Mouse (Mus musculus) heart, postnatal 10 days (tissue): Measurements from ENCODE around the gene Hmbs. TPM values are rescaled to one million over a fixed set of nuclear protein-coding genes. Genes with fewer than 3 reads are reported as not detected.
A peak's percentile ranks its signal among the peaks of the same experiment; 100 is the strongest.
"Not testable (repeated sequence)": the region's sequence is repeated elsewhere in the genome, so short reads cannot be mapped to it uniquely, and the experiment has no call there.

Source experiments
- DNase-seq, 2 experiments: peaks; one replicate each; pipeline ENCODE4 v3.0.0; 2021
- intact Hi-C: fragments of 180-260 bp; cut with DNase I; formaldehyde crosslinking; loops from one replicate; pipeline ENCODE4 v1.15.1; 2025
- total RNA-seq, 2 experiments: library from RNA; stranded (reverse); gene quantifications; 2 replicates each; pipeline ENCODE4 v1.2.3; 2021

Gene Hmbs
- total RNA-seq, 2 experiments from 2014 or later: 54.2 to 55.2 TPM

- intact Hi-C loops: loop anchor here (1.0 kb wide), 1 partner anchor 8 kb away; the partner anchor contains the start of gene H2afx
- no peak for DNase-seq
These were observed 18.2 kb downstream of the Hmbs start, which contains the start of gene Dpagt1 for GRCm38 (mm10) chr9:44325768-44326370. Gene Dpagt1, plus strand, starts transcription at chr9:44326019.

- intact Hi-C loops, DNase-seq: not testable (repeated sequence)
These were observed 18.8 kb downstream of the Hmbs start for GRCm38 (mm10) chr9:44325032-44325767.

DNA sequence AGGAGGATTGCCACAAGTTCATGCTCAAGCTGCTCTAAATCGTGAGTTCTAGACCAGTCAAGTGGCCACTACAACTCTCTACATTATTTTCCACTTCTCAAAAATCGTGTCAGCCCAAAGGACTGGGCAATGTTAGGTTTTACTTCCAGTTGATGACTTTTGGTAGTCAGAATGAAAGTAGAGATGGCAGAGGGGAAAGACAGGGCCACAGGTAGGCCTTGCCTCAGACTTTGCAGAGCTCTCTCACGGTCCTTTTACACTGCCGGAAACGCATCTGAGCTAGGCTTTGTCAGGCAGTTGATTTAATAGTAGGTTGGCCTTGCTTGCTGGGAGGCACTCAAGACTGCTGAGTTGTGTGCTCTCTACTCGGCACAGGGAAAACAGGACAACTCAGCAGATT lies 19.9 kb downstream of the Hmbs start:
- no peak for DNase-seq
- intact Hi-C loops: no loop called here

GRCm38 (mm10) chr9:44323656-44324055 lies 20.4 kb downstream of the Hmbs start:
- DNase-seq: not testable (repeated sequence)

DNA sequence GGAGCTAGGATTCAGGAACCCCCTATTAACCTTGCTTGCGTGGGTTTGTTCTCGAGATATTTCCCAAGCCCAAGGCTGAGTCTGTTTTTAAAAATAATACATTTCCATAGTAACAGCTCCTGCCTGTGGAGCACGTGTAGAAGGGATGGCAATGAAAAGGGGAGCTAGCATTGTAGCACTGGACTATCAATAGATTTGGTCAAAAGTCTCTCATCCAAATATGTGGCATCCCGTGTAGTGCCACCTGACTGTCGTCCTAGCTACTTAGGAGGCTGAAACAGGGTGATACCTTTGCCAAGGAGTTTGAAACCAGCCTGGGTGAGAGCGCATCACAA lies 23.3 kb downstream of the Hmbs start:
- intact Hi-C loops: loop anchor here (2.0 kb wide), 1 partner anchor 22 kb away; no protein-coding TSS in a partner anchor
- DNase-seq: no peak

More at GRCm38 (mm10) chr9:44323656-44324055, 20.4 kb downstream of the Hmbs start:
- intact Hi-C loops: not testable (repeated sequence)

DNA sequence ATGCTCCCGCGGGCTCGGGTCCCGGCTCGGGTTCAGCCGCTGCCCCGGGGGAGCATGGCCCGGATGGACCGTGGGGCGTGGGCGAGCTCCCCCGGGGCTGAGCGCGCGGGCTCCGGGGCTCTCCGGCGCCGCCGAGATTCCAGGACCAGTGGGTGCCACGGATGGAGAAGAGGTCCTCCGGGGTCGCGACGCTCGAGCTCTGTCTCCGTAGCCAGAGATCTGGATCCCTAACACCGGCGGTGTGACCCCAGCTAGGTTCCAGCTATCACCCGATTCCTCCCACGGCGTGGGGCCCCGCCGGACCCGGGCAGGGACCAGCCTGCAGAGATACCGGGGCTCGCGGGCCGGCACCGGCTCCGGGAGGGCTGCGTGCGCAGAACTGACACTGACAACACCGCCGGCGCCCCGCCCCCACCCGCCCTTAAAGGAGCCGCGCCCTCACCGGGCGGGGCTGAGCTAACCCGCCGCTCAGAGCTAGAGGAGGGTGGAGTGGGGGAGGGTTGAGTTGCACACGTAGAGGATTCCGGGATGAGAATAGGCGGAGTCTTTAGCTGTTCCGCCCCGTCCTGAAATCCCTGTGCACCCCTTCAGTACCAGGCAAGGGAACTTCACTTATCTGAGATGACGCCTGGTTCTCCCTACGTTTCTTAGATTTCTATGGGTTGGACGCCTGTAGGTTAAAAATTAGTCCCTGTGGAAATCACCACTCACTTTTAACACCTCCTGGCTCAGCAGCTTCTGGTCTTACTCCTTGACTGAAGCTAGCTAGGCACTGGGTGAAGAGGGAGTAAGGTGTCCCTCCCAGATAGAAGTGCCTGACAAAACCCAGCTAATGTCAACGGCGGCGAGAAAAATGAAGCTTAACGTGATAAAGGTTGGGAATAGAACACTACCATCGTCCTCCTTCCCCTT lies 23.9 kb downstream of the Hmbs start, which contains the start of gene C2cd2l:
C2cd2l (minus strand) TSS at position 399 of the 912 bp plus-strand sequence.
- intact Hi-C loops: loop anchor here (2.0 kb wide), 1 partner anchor 23 kb away; no protein-coding TSS in a partner anchor
- DNase-seq: peak; percentile 92 to 94

DNA sequence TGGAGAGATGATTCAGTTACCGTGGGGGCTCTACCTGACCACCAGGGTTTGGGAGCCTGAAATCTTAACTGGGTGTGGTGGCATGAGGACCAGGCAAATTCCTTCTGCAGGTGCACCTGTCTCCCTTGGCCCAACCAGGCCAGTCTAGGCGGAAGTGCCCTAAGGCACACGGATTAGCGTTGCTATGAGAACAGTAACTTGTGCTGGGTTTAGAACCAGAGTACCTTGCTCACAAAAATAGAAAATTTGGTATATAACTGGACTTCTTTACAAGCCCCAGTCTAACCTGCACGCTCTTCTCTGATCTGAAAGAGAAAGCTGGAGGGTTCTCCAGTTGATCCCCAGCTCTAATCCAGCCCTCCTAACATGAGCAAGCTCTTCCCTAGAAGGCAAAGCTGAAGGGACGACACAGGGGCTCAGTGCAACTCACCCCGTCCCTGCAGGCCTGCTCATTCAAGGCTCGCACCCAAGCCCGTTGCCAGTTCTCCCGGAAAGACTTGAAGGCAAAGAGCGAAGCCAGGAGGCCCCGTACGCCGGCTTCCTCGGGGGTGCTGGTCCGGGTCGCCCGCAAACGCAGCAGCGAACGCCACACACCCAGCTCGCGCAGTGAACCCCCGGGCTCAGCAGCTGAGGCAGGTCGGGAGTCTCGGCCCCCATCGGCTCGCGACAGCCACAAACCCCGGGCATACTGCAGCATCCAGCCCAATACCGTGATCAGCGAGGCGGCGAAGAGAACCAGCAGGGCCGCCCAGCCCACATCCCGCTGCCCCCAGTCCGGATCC lies 24.7 kb downstream of the Hmbs start:
- intact Hi-C loops: no loop called here
- peak in 1 of 2 experiments; percentile 39 for DNase-seq

GRCm38 (mm10) chr9:44318826-44319095 lies 25.3 kb downstream of the Hmbs start:
- DNase-seq: no peak

DNA sequence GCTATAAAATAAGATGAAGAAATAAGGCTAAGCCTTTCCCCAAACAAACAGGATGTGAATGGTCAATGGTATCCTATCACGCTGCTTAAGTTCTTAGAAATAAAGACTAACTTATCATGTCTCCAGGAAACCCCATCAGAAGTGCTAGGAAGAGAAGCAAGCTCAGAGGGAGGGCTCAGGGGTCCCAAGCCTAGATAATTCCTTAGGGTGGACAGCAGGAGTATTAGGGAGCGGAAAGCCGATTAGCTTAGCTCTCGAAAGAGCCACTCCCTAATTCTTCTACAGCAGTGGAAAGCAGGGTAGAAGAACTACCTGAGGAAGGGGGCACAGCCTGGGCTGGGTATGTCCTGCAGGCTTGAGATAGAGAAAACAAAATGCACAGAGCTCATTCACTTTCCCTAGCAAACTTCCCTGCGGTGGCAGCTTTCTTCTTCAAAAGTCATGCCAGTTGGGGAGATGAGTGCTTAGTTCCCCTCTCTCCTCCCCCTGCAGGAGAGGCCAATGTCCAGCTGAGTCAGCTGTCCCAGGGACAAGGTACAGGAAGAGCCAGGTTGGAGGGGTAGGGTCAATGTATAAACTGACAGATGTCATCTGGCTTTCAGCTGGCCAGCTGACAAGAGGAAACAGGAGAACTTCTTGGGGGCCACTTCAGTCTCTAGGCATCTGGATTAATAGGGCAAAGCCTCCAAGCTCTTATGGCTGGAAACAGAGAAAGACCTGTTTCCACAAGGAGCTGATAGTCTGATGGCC lies 25.8 kb downstream of the Hmbs start:
- DNase-seq: no peak
- intact Hi-C loops: no loop called here

More at GRCm38 (mm10) chr9:44318826-44319095, 25.3 kb downstream of the Hmbs start:
- intact Hi-C loops: no loop called here

DNA sequence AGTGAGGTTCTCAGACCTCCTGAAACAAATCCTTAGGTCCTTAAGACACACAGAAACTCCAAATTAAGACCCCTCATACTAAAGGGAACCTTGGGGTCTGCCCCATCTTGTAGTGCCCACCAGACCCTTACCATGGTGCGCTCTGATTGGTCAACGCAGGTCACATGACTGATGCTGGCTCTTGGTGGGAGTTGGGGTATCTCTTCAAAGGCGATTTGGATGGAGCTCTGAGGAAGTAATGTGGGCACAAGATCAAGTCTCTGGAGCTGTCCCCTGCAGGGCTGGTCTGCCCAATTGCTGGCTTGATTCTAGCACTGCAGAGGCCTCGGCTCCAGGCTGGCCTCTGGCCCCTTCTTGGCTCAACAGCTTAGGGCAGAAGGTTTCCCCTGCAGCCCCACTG lies 26.6 kb downstream of the Hmbs start:
- no peak for DNase-seq
- intact Hi-C loops: no loop called here

- DNase-seq: no peak
- intact Hi-C loops: no loop called here
These were observed 29.1 kb downstream of the Hmbs start for GRCm38 (mm10) chr9:44314910-44315309.

DNA sequence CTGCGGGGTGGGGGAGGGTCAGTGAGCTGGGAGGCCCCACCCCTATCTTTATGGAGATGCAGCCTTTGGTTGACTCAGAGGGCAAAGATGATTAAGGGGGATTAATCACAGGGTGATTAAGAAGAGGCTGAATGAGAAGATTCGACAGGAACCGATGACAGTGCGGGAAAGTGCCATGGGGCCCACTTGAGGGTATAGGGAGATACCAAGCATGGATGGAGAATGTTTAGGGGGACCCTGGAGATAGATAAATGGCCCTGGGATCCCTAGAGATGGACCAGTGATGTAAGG lies 29.8 kb downstream of the Hmbs start:
- intact Hi-C loops: no loop called here
- no peak for DNase-seq

DNA sequence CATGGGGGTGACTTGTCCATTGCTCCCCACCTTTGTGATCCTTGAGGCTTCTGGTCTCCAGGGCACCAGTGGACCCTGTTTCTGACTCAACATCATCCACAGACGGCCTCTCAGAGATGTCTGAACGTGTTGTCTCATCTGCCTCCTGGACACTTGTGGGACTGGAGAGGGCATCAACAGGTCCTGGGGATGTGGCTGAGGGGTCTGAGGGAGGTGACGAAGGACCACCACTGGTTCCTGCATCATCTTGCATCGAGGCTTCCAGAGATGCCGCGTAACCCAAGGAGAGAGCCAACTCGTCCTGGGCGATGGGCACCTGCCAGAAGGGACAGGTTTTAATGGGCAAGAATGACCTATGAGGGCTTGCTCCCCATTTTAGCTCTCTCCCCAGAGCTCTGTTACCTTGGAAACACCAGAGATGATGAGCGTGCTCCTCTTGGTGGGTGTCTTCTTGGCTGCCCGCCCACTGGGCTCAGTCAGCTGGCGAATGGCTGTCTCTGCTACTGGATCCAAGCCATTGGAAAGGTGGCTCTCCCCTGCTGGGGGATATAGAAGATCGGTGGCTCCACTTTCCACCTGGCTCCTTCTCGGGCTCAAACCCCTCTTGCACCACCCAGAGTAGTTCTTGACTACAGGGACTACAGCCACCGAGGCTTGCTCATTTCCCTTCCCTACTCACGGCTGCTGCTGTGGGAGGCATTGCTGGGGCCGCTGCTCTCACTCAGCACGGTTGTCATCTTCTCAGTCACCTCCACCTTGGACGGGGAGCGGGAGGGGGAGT lies 30.4 kb downstream of the Hmbs start:
- no peak for DNase-seq
- intact Hi-C loops: no loop called here

DNA sequence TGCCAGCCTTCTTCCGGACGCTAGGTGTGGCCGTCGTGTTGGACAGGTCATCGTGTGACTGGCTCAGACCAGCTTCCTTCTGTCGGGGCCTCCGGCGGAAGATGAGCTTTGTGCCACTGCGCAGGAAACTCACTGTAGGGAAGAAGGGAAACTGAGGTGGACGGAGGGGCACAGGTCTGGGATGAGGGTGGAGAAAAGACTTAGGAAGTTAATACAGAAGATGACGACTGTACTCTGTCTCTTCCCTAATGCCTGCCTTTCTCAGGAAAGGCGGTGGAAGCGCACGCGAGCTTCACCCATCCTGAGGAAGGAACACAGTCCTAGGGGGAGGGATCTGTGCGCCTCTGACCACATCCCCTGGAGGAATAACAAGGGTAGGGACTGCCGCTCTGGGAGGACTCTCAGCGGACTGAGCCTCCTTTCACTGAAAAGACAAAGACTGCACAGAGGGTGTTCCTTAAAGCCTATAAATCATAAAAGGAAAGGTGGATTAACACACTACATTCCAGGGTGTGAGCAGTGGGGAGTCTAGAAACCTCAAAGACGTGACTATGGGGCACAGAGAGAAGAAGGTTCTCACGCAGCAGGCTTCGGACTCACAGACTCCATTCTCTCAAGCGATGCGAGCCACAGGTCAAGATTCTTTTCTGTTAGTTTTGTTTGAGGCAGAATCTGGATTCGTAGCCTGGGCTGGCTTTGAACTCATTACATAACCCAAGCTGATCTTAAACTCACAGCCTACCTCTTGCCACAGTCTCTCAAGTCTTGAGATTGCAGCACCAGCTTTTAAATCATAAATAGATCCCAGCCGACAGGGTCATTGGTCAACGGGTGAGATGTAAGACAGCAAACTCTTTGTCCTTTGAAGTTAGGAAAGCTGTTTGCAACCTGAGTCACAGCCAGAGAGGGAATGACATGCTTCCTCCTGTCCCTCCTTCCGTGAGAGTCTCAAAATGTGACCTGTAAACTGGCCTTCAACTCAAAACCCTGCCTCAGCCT lies 32.6 kb downstream of the Hmbs start:
- intact Hi-C loops: no loop called here
- peak; percentile 43 to 52 for DNase-seq

GRCm38 (mm10) chr9:44310750-44311135 lies 33.3 kb downstream of the Hmbs start:
- intact Hi-C loops: no loop called here
- DNase-seq: no peak

DNA sequence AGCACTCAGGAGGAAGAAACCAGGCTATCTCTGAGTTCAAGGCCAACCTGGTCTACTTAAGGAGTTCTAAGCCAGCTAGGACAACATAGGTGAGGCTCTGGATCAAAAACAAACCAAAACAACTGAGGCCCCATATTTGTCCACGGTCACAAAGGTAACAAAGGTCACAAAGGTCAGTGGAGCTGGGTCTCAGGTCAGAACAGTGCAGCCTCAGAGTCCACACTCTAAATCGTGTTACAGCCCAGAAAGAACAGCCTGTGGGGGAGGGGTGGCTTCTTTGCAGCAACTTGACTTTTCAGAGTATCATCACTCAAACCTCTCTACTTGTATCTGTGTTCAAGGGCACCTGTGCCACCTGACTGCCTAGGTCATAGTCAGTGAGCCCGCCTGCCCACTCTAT lies 34.3 kb downstream of the Hmbs start:
- no peak for DNase-seq
- intact Hi-C loops: no loop called here

DNA sequence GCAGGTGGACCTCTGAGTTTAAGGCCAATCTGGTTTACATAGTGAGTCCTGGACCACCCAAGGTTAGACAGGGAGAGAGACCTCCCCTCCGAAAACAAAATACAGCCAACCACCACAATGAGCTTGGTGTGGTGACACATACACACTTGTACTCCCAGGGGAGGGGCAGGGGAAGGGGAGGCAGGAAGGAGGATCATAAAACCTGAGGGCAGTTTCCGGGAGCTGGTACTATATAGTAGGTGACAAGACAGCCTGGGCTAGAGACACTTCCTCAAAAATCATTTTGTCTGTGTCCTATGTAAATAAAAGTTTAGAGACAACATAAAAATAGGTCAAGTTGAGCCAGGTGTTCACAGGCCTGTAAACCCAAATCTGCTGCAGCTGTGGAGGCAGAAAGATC lies 36.8 kb downstream of the Hmbs start:
- no peak for DNase-seq
- intact Hi-C loops: no loop called here

DNA sequence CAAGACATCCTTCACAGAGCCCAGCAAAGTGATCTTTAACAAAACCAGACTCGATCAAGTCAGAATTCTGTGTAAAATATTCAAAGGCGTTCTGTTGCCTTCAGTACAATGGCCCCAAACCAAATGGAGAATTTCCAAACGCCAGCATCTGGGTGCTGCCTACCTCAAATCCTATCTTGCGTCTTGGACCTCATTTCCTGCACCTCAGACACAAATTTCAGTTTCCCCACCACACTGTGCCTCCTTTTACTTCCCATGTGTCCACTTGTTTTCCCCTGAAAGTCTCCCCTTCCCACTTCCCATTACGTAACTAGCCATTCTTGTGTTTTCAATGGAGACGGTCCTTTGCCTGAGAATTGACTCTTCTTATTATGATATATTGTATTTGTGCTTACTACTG lies 37.5 kb downstream of the Hmbs start:
- intact Hi-C loops: no loop called here
- DNase-seq: no peak
